Mouse (Mus musculus) CH12.LX (cell line): Measurements from ENCODE around the gene Gpr157. TPM values are rescaled to one million over a fixed set of nuclear protein-coding genes. Genes with fewer than 3 reads are reported as not detected.

Source experiments
- DNase-seq: peaks from one replicate; pipeline ENCODE4 v3.0.0-alpha.2; 2013; ENCODE audit errors: extremely low read depth
- H3K27ac ChIP-seq: 2 replicates; pipeline ENCODE4 v1.5.1; 2012; ENCODE audit warnings: low read depth, mild to moderate bottlenecking, control low read depth, moderate library complexity; ENCODE audit not compliant: insufficient read depth
- H3K27me3 ChIP-seq: replicated peaks from 2 replicates; pipeline ENCODE3; 2012; ENCODE audit warnings: inconsistent platforms
- H3K36me3 ChIP-seq, 2 experiments: replicated peaks in 1 of 2; 2 replicates each; pipeline versions ENCODE3 to v1.6.1; 2012; ENCODE audit warnings: inconsistent platforms in 1 of 2, low read length in 1 of 2, mild to moderate bottlenecking in 1 of 2, mixed read lengths in 1 of 2, moderate library complexity in 1 of 2; ENCODE audit not compliant: control insufficient read depth in 1 of 2, insufficient read depth in 1 of 2
- H3K4me1 ChIP-seq, 2 experiments: 2 replicates each; pipeline ENCODE4 v1.6.1; 2012; ENCODE audit warnings: inconsistent platforms in 1 of 2, moderate library complexity in 1 of 2; ENCODE audit not compliant: insufficient read depth in 2 of 2, control insufficient read depth in 1 of 2
- H3K4me2 ChIP-seq: 2 replicates; pipeline ENCODE4 v1.6.1; 2012; ENCODE audit warnings: low read depth, mild to moderate bottlenecking, control low read depth; ENCODE audit not compliant: poor library complexity, insufficient read depth, severe bottlenecking
- H3K4me3 ChIP-seq, 3 experiments: fragments of 150-350 bp in 1 of 3; sonication (generic) in 1 of 3; replicated peaks in 1 of 3; 2 replicates each; pipeline versions ENCODE3 to v1.5.1; 2011 to 2012; ENCODE audit warnings: low read depth in 2 of 3, low read length in 2 of 3, mild to moderate bottlenecking in 2 of 3, moderate library complexity in 2 of 3, control low read depth in 1 of 3, improper control_type of control experiment in 1 of 3, inconsistent platforms in 1 of 3, mixed read lengths in 1 of 3; ENCODE audit not compliant: poor library complexity in 1 of 3
- H3K79me2 ChIP-seq: replicated peaks from 2 replicates; pipeline ENCODE4 v1.6.1; 2012; ENCODE audit warnings: mild to moderate bottlenecking, moderate library complexity; ENCODE audit not compliant: control insufficient read depth, poor library complexity, insufficient read depth, severe bottlenecking; ENCODE audit errors: extremely low read depth
- H3K9ac ChIP-seq: 2 replicates; pipeline ENCODE4 v1.6.1; 2012; ENCODE audit warnings: low read depth, mild to moderate bottlenecking, control low read depth, moderate library complexity; ENCODE audit not compliant: insufficient read depth
- H3K9me3 ChIP-seq: replicated peaks from 2 replicates; pipeline ENCODE3; 2012; ENCODE audit warnings: low read length, inconsistent platforms, mixed read lengths
- CHD1 ChIP-seq: IDR thresholded peaks from 2 replicates; pipeline ENCODE4 v1.6.1; 2012; ENCODE audit warnings: low read depth, low read length, improper control_type of control experiment, inconsistent platforms
- E2F4 ChIP-seq: IDR thresholded peaks from 2 replicates; pipeline ENCODE4 v1.6.1; 2011; ENCODE audit warnings: low read depth, low read length, improper control_type of control experiment; ENCODE audit not compliant: insufficient replicate concordance
- HCFC1 ChIP-seq: IDR thresholded peaks from 2 replicates; pipeline ENCODE4 v1.6.1; 2012; ENCODE audit warnings: low read depth, mild to moderate bottlenecking, inconsistent platforms, low read length, improper control_type of control experiment
- JUN ChIP-seq: IDR thresholded peaks from 2 replicates; pipeline ENCODE4 v1.6.1; 2011; ENCODE audit warnings: low read depth, mild to moderate bottlenecking, low read length, improper control_type of control experiment, moderate library complexity; ENCODE audit not compliant: insufficient read depth
- JUND ChIP-seq: conservative IDR thresholded peaks from 2 replicates; pipeline ENCODE4 v1.6.1; 2011; ENCODE audit warnings: low read depth, low read length, improper control_type of control experiment
- KAT2A ChIP-seq: IDR thresholded peaks from 2 replicates; pipeline ENCODE4 v1.6.1; 2012; ENCODE audit warnings: low read length, improper control_type of control experiment, inconsistent platforms; ENCODE audit not compliant: insufficient replicate concordance
- MXI1 ChIP-seq: IDR thresholded peaks from 2 replicates; pipeline ENCODE4 v1.6.1; 2011; ENCODE audit warnings: mild to moderate bottlenecking, low read depth, low read length, improper control_type of control experiment
- MYC ChIP-seq: IDR thresholded peaks from 2 replicates; pipeline ENCODE4 v1.6.1; 2011; ENCODE audit warnings: low read depth, mild to moderate bottlenecking, improper control_type of control experiment, low read length
- POLR2A ChIP-seq: IDR thresholded peaks from 2 replicates; pipeline ENCODE4 v1.6.1; 2011; ENCODE audit warnings: low read depth, mild to moderate bottlenecking, improper control_type of control experiment, low read length
- RAD21 ChIP-seq: IDR thresholded peaks from 2 replicates; pipeline ENCODE4 v1.6.1; 2011; ENCODE audit warnings: low read depth, mild to moderate bottlenecking, low read length, improper control_type of control experiment, moderate library complexity
- SIN3A ChIP-seq: IDR thresholded peaks from 2 replicates; pipeline ENCODE4 v1.6.1; 2012; ENCODE audit warnings: low read length, improper control_type of control experiment, inconsistent platforms
- SMC3 ChIP-seq: IDR thresholded peaks from 2 replicates; pipeline ENCODE4 v1.6.1; 2011; ENCODE audit warnings: low read depth, low read length, improper control_type of control experiment
- TCF12 ChIP-seq: IDR thresholded peaks from 2 replicates; pipeline ENCODE4 v1.6.1; 2014; ENCODE audit warnings: low read depth, mild to moderate bottlenecking, inconsistent platforms, low read length, improper control_type of control experiment
- USF1 ChIP-seq: IDR thresholded peaks from 2 replicates; pipeline ENCODE4 v1.6.1; 2014; ENCODE audit warnings: low read depth, mild to moderate bottlenecking, inconsistent platforms, low read length, improper control_type of control experiment
- USF2 ChIP-seq: conservative IDR thresholded peaks from 2 replicates; pipeline ENCODE4 v1.6.1; 2011; ENCODE audit warnings: low read depth, low read length, improper control_type of control experiment
- ZKSCAN1 ChIP-seq: IDR thresholded peaks from 2 replicates; pipeline ENCODE4 v1.6.1; 2012; ENCODE audit warnings: low read depth, inconsistent platforms, low read length, improper control_type of control experiment, borderline replicate concordance
- ZMIZ1 ChIP-seq: IDR thresholded peaks from 2 replicates; pipeline ENCODE4 v1.6.1; 2012; ENCODE audit warnings: low read depth, mild to moderate bottlenecking, inconsistent platforms, low read length, improper control_type of control experiment
- ZNF384 ChIP-seq: IDR thresholded peaks from 2 replicates; pipeline ENCODE4 v1.6.1; 2012; ENCODE audit warnings: low read depth, low read length, improper control_type of control experiment, inconsistent platforms
- dilution Hi-C: fragments of 300-500 bp; cut with MboI; formaldehyde crosslinking; loops from 2 replicates; pipeline ENCODE4 v1.14.3; 2020; ENCODE audit warnings: low sequenced_read_pairs; ENCODE audit not compliant: extremely low pct_unique_long_range_greater_than_20kb, extremely low pct_ligation_motif_present
- in situ Hi-C: fragments of 300-500 bp; cut with MboI; formaldehyde crosslinking; loops from 3 replicates; pipeline ENCODE4 v1.14.3; 2019; ENCODE audit warnings: low sequenced_read_pairs, low pct_ligation_motif_present, low pct_unique_long_range_greater_than_20kb, mixed read lengths
- polyA plus RNA-seq: library from polyadenylated mRNA; unstranded; fragments of >175 nt; gene quantifications from 2 replicates; pipeline ENCODE4 v1.2.1, GENCODE M21; 2012; ENCODE audit warnings: low read depth; ENCODE audit not compliant: insufficient read length
- total RNA-seq, 2 experiments: library from RNA; depleted of rRNA; stranded (reverse); fragments of 300-350 nt in 1 of 2; fragments of >200 nt in 1 of 2; gene quantifications; 2 replicates each; pipeline ENCODE4 v1.2.3; 2012 to 2014

Gpr157 gene
- total and polyA plus RNA-seq, 3 experiments, result 2.6 to 3.5 (median 2.8) TPM

GRCm38 (mm10) chr4:150049564-150050226 is 37.5 kb upstream of the Gpr157 start (continued):
- no peak for TF ChIP-seq JUN
- 0 out of 2 replicates have a peak, but pooled peaks have one; percentile 9 for TF ChIP-seq HCFC1
- no peak for TF ChIP-seq E2F4

- TF ChIP-seq TCF12 (no peak), MYC (no peak), USF2 (no peak), POLR2A (no peak), RAD21 (no peak), ZMIZ1 (no peak), HCFC1 (no peak), SIN3A (no peak), SMC3 (no peak), JUND (no peak), KAT2A (no peak), MXI1 (no peak), ZKSCAN1 (no peak), CHD1 (no peak)
- no peak for DNase-seq
- peaks cover 7% of the 10 kb centered on the region for H3K9me3 ChIP-seq
- H3K27ac ChIP-seq, result peak overlapping the region; percentile 88
- in situ Hi-C loops, result no loop called here
- H3K4me1 ChIP-seq, result peaks cover 33 to 48% of the 10 kb centered on the region in 2 experiments
- H3K4me2 ChIP-seq, result peak overlapping the region; percentile 67
- dilution Hi-C loops, result no loop called here
- peak overlapping the region; percentile 88; the same call in 1 of the 2 replicates for H3K9ac ChIP-seq
- peaks cover 60 to 69% of the 10 kb centered on the region in 2 experiments for H3K36me3 ChIP-seq
- no peaks in the 10 kb centered on the region for H3K27me3 ChIP-seq
- H3K4me3 ChIP-seq, result peak overlapping the region; percentile 61 to 91 (median 88)
- H3K79me2 ChIP-seq, result peaks cover 81% of the 10 kb centered on the region
These were observed 35.7 kb upstream of the Gpr157 start for GRCm38 (mm10) chr4:150051514-150051913.

GRCm38 (mm10) chr4:150052380-150052779 is 34.8 kb upstream of the Gpr157 start:
- dilution Hi-C loops (no loop called here), in situ Hi-C loops (no loop called here)
- TF ChIP-seq USF1, result no peak
- peak; percentile 90 for TF ChIP-seq ZNF384
- H3K36me3 ChIP-seq, result peaks cover 69 to 78% of the 10 kb centered on the region in 2 experiments
- peak overlapping the region; percentile 67 for H3K4me2 ChIP-seq
- peak overlapping the region; percentile 96; the same call in 1 of the 2 replicates for H3K27ac ChIP-seq
- H3K79me2 ChIP-seq, result peaks cover 85% of the 10 kb centered on the region
- DNase-seq, result no peak
- H3K9ac ChIP-seq, result peak overlapping the region; percentile 88; the same call in 1 of the 2 replicates
- peaks cover 39 to 55% of the 10 kb centered on the region in 2 experiments for H3K4me1 ChIP-seq
- peak overlapping the region in 2 of 3 experiments; percentile 88 to 91 for H3K4me3 ChIP-seq
- H3K9me3 ChIP-seq, result peaks cover 11% of the 10 kb centered on the region
- H3K27me3 ChIP-seq, result no peaks in the 10 kb centered on the region
